Mouse (Mus musculus): Measurements from ENCODE around the gene Chst11.

The Chst11 gene

GRCm38 (mm10) chr10:83071785-83072580 lies 86.7 kb downstream of the Chst11 start:
- DNase-seq (ENCODE audit: extremely low read depth, insufficient read length, low spot score) = no peak

- DNase-seq (ENCODE audit: extremely low read depth, insufficient read length, low spot score) = no peak
These were observed 87.8 kb downstream of the Chst11 start for GRCm38 (mm10) chr10:83073119-83073518.

- no peak for DNase-seq (ENCODE audit: extremely low read depth, insufficient read length, low spot score)
These were observed 91.5 kb downstream of the Chst11 start for GRCm38 (mm10) chr10:83076816-83077215.

- DNase-seq (ENCODE audit: extremely low read depth, insufficient read length, low spot score) = no peak
These were observed 93.4 kb downstream of the Chst11 start for GRCm38 (mm10) chr10:83078723-83079122.

GRCm38 (mm10) chr10:83079755-83080154 lies 94.5 kb downstream of the Chst11 start:
- no peak for DNase-seq (ENCODE audit: extremely low read depth, insufficient read length, low spot score)

- DNase-seq (ENCODE audit: extremely low read depth, insufficient read length, low spot score) = no peak
These were observed 95.0 kb downstream of the Chst11 start for GRCm38 (mm10) chr10:83080275-83080741.

GRCm38 (mm10) chr10:83080930-83081329 lies 95.6 kb downstream of the Chst11 start:
- DNase-seq (ENCODE audit: extremely low read depth, insufficient read length, low spot score) = no peak

GRCm38 (mm10) chr10:83083946-83084345 lies 98.6 kb downstream of the Chst11 start:
- no peak for DNase-seq (ENCODE audit: extremely low read depth, insufficient read length, low spot score)

GRCm38 (mm10) chr10:83088318-83088717 lies 103.0 kb downstream of the Chst11 start:
- no peak for DNase-seq (ENCODE audit: extremely low read depth, insufficient read length, low spot score)

GRCm38 (mm10) chr10:83088826-83089225 lies 103.5 kb downstream of the Chst11 start:
- DNase-seq (ENCODE audit: extremely low read depth, insufficient read length, low spot score) = no peak

- DNase-seq (ENCODE audit: extremely low read depth, insufficient read length, low spot score) = no peak
These were observed 104.9 kb downstream of the Chst11 start for GRCm38 (mm10) chr10:83090185-83090584.

GRCm38 (mm10) chr10:83093705-83094104 lies 108.4 kb downstream of the Chst11 start:
- DNase-seq (ENCODE audit: extremely low read depth, insufficient read length, low spot score) = no peak

- DNase-seq (ENCODE audit: extremely low read depth, insufficient read length, low spot score) = peak; percentile 39
These were observed 109.0 kb downstream of the Chst11 start for GRCm38 (mm10) chr10:83094248-83094647.

GRCm38 (mm10) chr10:83094821-83095725 lies 109.8 kb downstream of the Chst11 start:
- peak; percentile 57 for DNase-seq (ENCODE audit: extremely low read depth, insufficient read length, low spot score)

GRCm38 (mm10) chr10:83096257-83096656 lies 111.0 kb downstream of the Chst11 start:
- no peak for DNase-seq (ENCODE audit: extremely low read depth, insufficient read length, low spot score)

- no peak for DNase-seq (ENCODE audit: extremely low read depth, insufficient read length, low spot score)
These were observed 113.6 kb downstream of the Chst11 start for GRCm38 (mm10) chr10:83098940-83099339.

- DNase-seq (ENCODE audit: extremely low read depth, insufficient read length, low spot score) = no peak
These were observed 114.4 kb downstream of the Chst11 start for GRCm38 (mm10) chr10:83099669-83100068.

- DNase-seq (ENCODE audit: extremely low read depth, insufficient read length, low spot score) = peak; percentile 20
These were observed 115.6 kb downstream of the Chst11 start for GRCm38 (mm10) chr10:83100890-83101289.

- DNase-seq (ENCODE audit: extremely low read depth, insufficient read length, low spot score) = no peak
These were observed 116.3 kb downstream of the Chst11 start for GRCm38 (mm10) chr10:83101421-83102207.

- DNase-seq (ENCODE audit: extremely low read depth, insufficient read length, low spot score) = no peak
These were observed 117.4 kb downstream of the Chst11 start for GRCm38 (mm10) chr10:83102745-83103144.

- DNase-seq (ENCODE audit: extremely low read depth, insufficient read length, low spot score) = peak; percentile 55
These were observed 118.9 kb downstream of the Chst11 start for GRCm38 (mm10) chr10:83104221-83104620.
